Mouse (Mus musculus): ENCODE measurements around the gene Prss37. TPM values are rescaled to one million over a fixed set of nuclear protein-coding genes. Genes with fewer than 3 reads are reported as not detected.

Gene Prss37
- total RNA-seq, 1 experiment: not detected

DNA sequence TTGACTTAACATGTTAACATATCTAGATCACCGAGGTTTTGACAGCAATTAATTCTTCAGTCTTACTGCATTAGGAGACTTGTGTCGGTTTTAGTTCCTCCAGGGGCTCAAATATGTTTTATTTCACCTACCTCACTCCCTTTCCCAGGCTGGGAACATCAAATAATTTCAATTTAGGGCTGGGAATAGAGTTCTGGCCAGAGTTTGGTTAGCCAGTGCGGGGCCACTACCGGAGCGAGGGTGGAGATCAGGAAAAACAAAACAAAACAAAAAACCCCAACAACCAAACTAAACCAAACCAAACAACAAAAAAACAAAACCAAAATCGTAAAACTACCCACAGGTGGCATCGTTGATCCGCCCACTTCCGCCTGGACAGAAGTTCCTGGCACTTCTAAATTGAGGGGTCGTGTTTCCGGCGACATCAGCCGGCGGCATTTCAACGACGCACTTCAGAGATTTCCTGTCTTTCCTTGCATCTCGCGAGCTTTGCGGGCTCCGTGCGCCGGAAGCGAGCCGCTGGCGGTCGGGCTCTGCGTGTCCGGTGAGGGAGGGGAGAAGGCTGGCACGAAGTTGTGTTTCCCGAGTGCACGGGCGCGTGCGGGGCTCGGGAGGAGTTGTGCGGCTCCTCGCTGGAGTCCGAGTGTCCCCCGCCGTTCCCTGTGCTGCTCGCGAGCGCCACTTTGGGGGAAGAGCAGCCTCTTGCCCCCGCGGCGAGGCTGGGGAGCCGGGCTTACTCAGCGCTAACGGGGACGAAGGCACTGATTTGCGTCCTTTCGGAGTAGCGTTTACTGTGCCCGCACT is 48.2 kb downstream of the Prss37 start, which contains the start of gene Ssbp1:
Gene Ssbp1, plus strand, starts transcription at position 437 of the 804 bp plus-strand sequence.
- peak within 1 kb of the TSS; percentile 80 to 100 for H3K4me3 ChIP-seq (ENCODE audit: insufficient read depth in 1 of 2, low read depth in 1 of 2, low read length in 2 of 2, poor library complexity in 1 of 2, severe bottlenecking in 1 of 2)
- H3K36me3 ChIP-seq (ENCODE audit: control insufficient read depth, insufficient read depth, low read length, poor library complexity, severe bottlenecking): peaks cover 12% of the 10 kb centered on the region
- DNase-seq (ENCODE audit: low read depth, low spot score): peak; percentile 92
- TF ChIP-seq CHD2 (IDR thresholded peaks at IDR 0.05; ENCODE audit: low read depth, low read length) (peak; percentile 99), MAFK (IDR thresholded peaks at IDR 0.05; ENCODE audit: insufficient read depth, low read depth, low read length) (no peak), ZNF384 (IDR thresholded peaks at IDR 0.05; ENCODE audit: low read depth, low read length) (no peak), ZC3H11A (IDR thresholded peaks at IDR 0.05; ENCODE audit: borderline replicate concordance, low read depth, low read length) (no peak), HCFC1 (IDR thresholded peaks at IDR 0.05; ENCODE audit: borderline replicate concordance, insufficient read depth, low read length) (peak; percentile 82)
- in situ Hi-C loops (cut with MboI; ENCODE audit: low sequenced_read_pairs in 2 of 2, unreplicated experiment in 2 of 2): no loop called here
- peak within 1 kb of the TSS; percentile 100 for H3K9ac ChIP-seq (ENCODE audit: insufficient read depth, low read depth, low read length, poor library complexity, severe bottlenecking)
- H3K4me1 ChIP-seq (ENCODE audit: control insufficient read depth in 2 of 2, insufficient read depth in 2 of 2, low read length in 2 of 2, poor library complexity in 1 of 2): peaks cover 0 to 3% of the 10 kb centered on the region in 2 experiments; a peak in 1 of 4 replicates
- peak within 1 kb of the TSS; percentile 96 for H3K27ac ChIP-seq (ENCODE audit: insufficient read depth, low read depth, low read length, poor library complexity, severe bottlenecking)
- H3K9me3 ChIP-seq (ENCODE audit: control insufficient read depth, insufficient read depth, low read depth, low read length): no peaks in the 10 kb centered on the region

DNA sequence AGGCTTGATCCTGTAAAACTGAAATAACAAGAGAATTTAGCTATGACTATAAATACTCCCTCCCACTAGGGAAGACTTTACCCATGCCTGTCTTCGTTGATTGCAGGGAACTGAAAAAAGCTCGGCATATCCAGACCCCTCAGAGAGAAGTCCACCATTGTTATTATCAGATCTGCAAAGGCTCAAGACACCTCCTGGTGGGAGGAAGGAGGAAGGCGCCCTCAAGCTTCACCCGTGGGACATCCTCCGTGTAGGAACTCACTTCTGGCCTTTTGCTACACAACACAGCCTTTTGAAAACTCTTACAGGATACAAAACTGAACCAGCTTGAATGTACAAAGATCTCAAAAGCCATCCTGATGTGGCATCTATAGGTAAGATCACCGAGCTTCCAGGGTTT is 53.6 kb downstream of the Prss37 start:
- Histone ChIP-seq H3K4me3 (ENCODE audit: insufficient read depth in 1 of 2, low read depth in 1 of 2, low read length in 2 of 2, poor library complexity in 1 of 2, severe bottlenecking in 1 of 2) (no peak overlapping the region), H3K36me3 (ENCODE audit: control insufficient read depth, insufficient read depth, low read length, poor library complexity, severe bottlenecking) (no peaks in the 10 kb centered on the region), H3K4me1 (ENCODE audit: control insufficient read depth in 2 of 2, insufficient read depth in 2 of 2, low read length in 2 of 2, poor library complexity in 1 of 2) (no peaks in the 10 kb centered on the region), H3K9ac (ENCODE audit: insufficient read depth, low read depth, low read length, poor library complexity, severe bottlenecking) (no peak overlapping the region), H3K9me3 (ENCODE audit: control insufficient read depth, insufficient read depth, low read depth, low read length) (no peaks in the 10 kb centered on the region), H3K27ac (ENCODE audit: insufficient read depth, low read depth, low read length, poor library complexity, severe bottlenecking) (no peak overlapping the region)
- in situ Hi-C loops (cut with MboI; ENCODE audit: low sequenced_read_pairs in 2 of 2, unreplicated experiment in 2 of 2): no loop called here
- TF ChIP-seq CHD2 (IDR thresholded peaks at IDR 0.05; ENCODE audit: low read depth, low read length): no peak
- TF ChIP-seq ZC3H11A (IDR thresholded peaks at IDR 0.05; ENCODE audit: borderline replicate concordance, low read depth, low read length): no peak
- TF ChIP-seq MAFK (IDR thresholded peaks at IDR 0.05; ENCODE audit: insufficient read depth, low read depth, low read length): no peak
- no peak for TF ChIP-seq HCFC1 (IDR thresholded peaks at IDR 0.05; ENCODE audit: borderline replicate concordance, insufficient read depth, low read length)
- TF ChIP-seq ZNF384 (IDR thresholded peaks at IDR 0.05; ENCODE audit: low read depth, low read length): no peak
- DNase-seq (ENCODE audit: low read depth, low spot score): no peak

Other genes with a start within 250 kb of the Prss37 start
- gene Agk, start 194.3 kb downstream of the Prss37 start, total RNA-seq (2012; rRNA removed): 39.2 and 51.1 TPM in 2 replicates
- gene E330009J07Rik, start 83.4 kb downstream of the Prss37 start, total RNA-seq (2012; rRNA removed): 4.1 and 5.8 TPM in 2 replicates
- not detected in 2 replicates for gene Wee2, start 80.4 kb downstream of the Prss37 start, total RNA-seq (2012; rRNA removed)
- gene Ssbp1, start 48.2 kb downstream of the Prss37 start, total RNA-seq (2012; rRNA removed): 96.9 and 112 TPM in 2 replicates
- 0.85 and 1.0 TPM in 2 replicates for gene Tas2r137, start 28.3 kb downstream of the Prss37 start, total RNA-seq (2012; rRNA removed)
- gene Tas2r108, start 26.0 kb downstream of the Prss37 start, total RNA-seq (2012; rRNA removed): 0.67 and 1.1 TPM in 2 replicates
- 0.11 TPM in 1 of 2 replicates, not detected in the other for gene Olfr461, start 35.5 kb upstream of the Prss37 start, total RNA-seq (2012; rRNA removed)
- not detected in 2 replicates for gene Olfr460, start 50.0 kb upstream of the Prss37 start, total RNA-seq (2012; rRNA removed)
- not detected in 2 replicates for gene Clec5a, start 66.3 kb upstream of the Prss37 start, total RNA-seq (2012; rRNA removed)
- gene Tas2r138, start 93.8 kb upstream of the Prss37 start, total RNA-seq (2012; rRNA removed): not detected in 2 replicates
- 0.22 TPM in 1 of 2 replicates, not detected in the other for gene Mgam, start 109.3 kb upstream of the Prss37 start, total RNA-seq (2012; rRNA removed)